Mouse (Mus musculus): Measurements from ENCODE around the gene Sncb.

DNA sequence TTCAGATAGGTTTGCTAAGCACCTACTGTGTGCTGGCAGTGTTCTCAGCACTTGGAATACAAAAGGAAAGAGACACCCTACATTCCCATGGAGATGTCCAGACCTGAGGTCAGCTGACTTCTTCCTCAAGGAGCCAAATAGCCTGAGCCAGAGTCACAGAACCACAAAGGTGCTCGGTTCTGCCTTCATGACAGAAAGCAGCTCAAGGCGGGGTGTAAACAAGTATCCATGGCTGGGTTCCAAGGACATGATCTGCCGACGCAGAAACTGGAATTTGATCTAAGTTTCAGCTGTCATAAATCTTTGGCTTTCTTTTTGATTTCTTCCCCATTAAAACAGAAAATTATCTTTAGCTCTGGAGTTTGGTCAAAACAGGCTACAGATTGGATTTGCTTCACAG is 33.8 kb upstream of the Sncb start:
- TF ChIP-seq CTCF (IDR thresholded peaks at IDR 0.05; ENCODE audit: low read depth) (no peak), EP300 (optimal IDR thresholded peaks at IDR 0.05) (no peak)
